Mouse (Mus musculus) adrenal gland, adult (tissue): ENCODE results near the gene Slc25a19.
A peak's percentile ranks its signal among the peaks of the same experiment; 100 is the strongest.
"Not testable (repeated sequence)": the region's sequence is repeated elsewhere in the genome, so short reads cannot be mapped to it uniquely, and the experiment has no call there.

Experiments
- DNase-seq, 2 experiments: peaks; one replicate each; pipeline ENCODE4 v3.0.0; 2022 to 2023; ENCODE audit warnings: low spot score in 1 of 2; ENCODE audit not compliant: inconsistent age in 2 of 2

Gene Slc25a19

GRCm38 (mm10) chr11:115627705-115628464 lies at the start of gene Slc25a19:
Slc25a19 (minus strand) TSS chr11:115628295.
- DNase-seq: peak; percentile 99 to 100

- no peak for DNase-seq
Observed at GRCm38 (mm10) chr11:115677511-115677910, 49.4 kb upstream of the Slc25a19 start.

- no peak for DNase-seq
Observed at GRCm38 (mm10) chr11:115676738-115677137, 48.6 kb upstream of the Slc25a19 start.

- DNase-seq: no peak
Observed at GRCm38 (mm10) chr11:115674235-115674865, 46.3 kb upstream of the Slc25a19 start.

- no peak for DNase-seq
Observed at GRCm38 (mm10) chr11:115673471-115674234, 45.6 kb upstream of the Slc25a19 start.

GRCm38 (mm10) chr11:115672226-115672987 lies 44.3 kb upstream of the Slc25a19 start:
- no peak for DNase-seq

GRCm38 (mm10) chr11:115670451-115671050 lies 42.5 kb upstream of the Slc25a19 start:
- no peak for DNase-seq

- DNase-seq: no peak
Observed at GRCm38 (mm10) chr11:115663676-115664335, 35.7 kb upstream of the Slc25a19 start.

GRCm38 (mm10) chr11:115660376-115660775 lies 32.3 kb upstream of the Slc25a19 start:
- DNase-seq: peak; percentile 61 to 65

GRCm38 (mm10) chr11:115658521-115658920 lies 30.4 kb upstream of the Slc25a19 start:
- DNase-seq: no peak

GRCm38 (mm10) chr11:115654128-115654527 lies 26.0 kb upstream of the Slc25a19 start:
- DNase-seq: no peak

GRCm38 (mm10) chr11:115653194-115653593 lies 25.1 kb upstream of the Slc25a19 start:
- no peak for DNase-seq

GRCm38 (mm10) chr11:115651680-115652079 lies 23.6 kb upstream of the Slc25a19 start:
- DNase-seq: no peak

GRCm38 (mm10) chr11:115649706-115650105 lies 21.6 kb upstream of the Slc25a19 start:
- no peak for DNase-seq

- DNase-seq: peak in 1 of 2 experiments; percentile 86
Observed at GRCm38 (mm10) chr11:115647459-115647858, 19.4 kb upstream of the Slc25a19 start.

- DNase-seq: no peak
Observed at GRCm38 (mm10) chr11:115646439-115646838, 18.3 kb upstream of the Slc25a19 start.

- DNase-seq: not testable (repeated sequence)
Observed at GRCm38 (mm10) chr11:115645498-115645897, 17.4 kb upstream of the Slc25a19 start.

- DNase-seq: no peak
Observed at GRCm38 (mm10) chr11:115644308-115644707, 16.2 kb upstream of the Slc25a19 start.

- DNase-seq: no peak
Observed at GRCm38 (mm10) chr11:115643265-115643664, 15.2 kb upstream of the Slc25a19 start.

- no peak for DNase-seq
Observed at GRCm38 (mm10) chr11:115642705-115643104, 14.6 kb upstream of the Slc25a19 start.
